Mouse (Mus musculus) hindbrain, embryonic 13.5 days (tissue): Measurements from ENCODE around the gene Gm4303. TPM values are rescaled to one million over a fixed set of nuclear protein-coding genes. Genes with fewer than 3 reads are reported as not detected.
"Not testable (repeated sequence)": the region's sequence is repeated elsewhere in the genome, so short reads cannot be mapped to it uniquely, and the experiment has no call there.

Source experiments
- ATAC-seq: fragments of 200-750 bp; cut with Nextera tagmentation; 2 replicates; pipeline ENCODE4 v1.8.0; 2017; ENCODE audit warnings: moderate TSS enrichment; ENCODE audit not compliant: low FRiP score
- H3K27ac ChIP-seq: fragments of 300-500 bp; sonication (generic); 2 replicates; pipeline ENCODE4 v1.5.1; 2015; ENCODE audit warnings: inconsistent platforms, mild to moderate bottlenecking, moderate library complexity
- H3K27me3 ChIP-seq: fragments of 300-500 bp; sonication (generic); 2 replicates; pipeline ENCODE4 v1.6.1; 2015; ENCODE audit warnings: mild to moderate bottlenecking, inconsistent platforms
- H3K36me3 ChIP-seq: fragments of 300-500 bp; sonication (generic); 2 replicates; pipeline ENCODE4 v1.6.1; 2015; ENCODE audit warnings: mild to moderate bottlenecking, inconsistent platforms
- H3K4me1 ChIP-seq: fragments of 300-500 bp; sonication (generic); replicated peaks from 2 replicates; pipeline ENCODE4 v1.6.1; 2015; ENCODE audit warnings: inconsistent platforms
- H3K4me2 ChIP-seq: fragments of 300-500 bp; sonication (generic); 2 replicates; pipeline ENCODE4 v1.6.1; 2015; ENCODE audit warnings: inconsistent platforms, mild to moderate bottlenecking, moderate library complexity
- H3K4me3 ChIP-seq: fragments of 300-500 bp; sonication (generic); 2 replicates; pipeline ENCODE4 v1.5.1; 2015; ENCODE audit warnings: mild to moderate bottlenecking, inconsistent platforms
- H3K9ac ChIP-seq: fragments of 300-500 bp; sonication (generic); 2 replicates; pipeline ENCODE4 v1.6.1; 2015; ENCODE audit warnings: mild to moderate bottlenecking, inconsistent platforms
- H3K9me3 ChIP-seq: fragments of 300-500 bp; sonication (generic); 2 replicates; pipeline ENCODE4 v1.6.1; 2016; ENCODE audit warnings: inconsistent platforms
- WGBS: fragments of 180-500 bp; shearing (Covaris S2); methylation state at CpG from one replicate; pipeline ENCODE4 v1.1.7; 2015; 5-methylcytosine and 5-hydroxymethylcytosine counted together
- polyA plus RNA-seq: library from polyadenylated mRNA; unstranded; fragments of >200 nt; fragmentation: Nextera tagmentation; extraction: Ambion mirVana; gene quantifications from 2 replicates; pipeline ENCODE4 v1.2.1, GENCODE M21; 2015

Gene Gm4303
- not detected in 2 replicates for polyA plus RNA-seq

GRCm38 (mm10) chr10:100345672-100346071 is at the start of gene Gm4303:
TSS of gene Gm4303 (plus strand) at chr10:100345972.
- not testable (repeated sequence) for H3K4me2 ChIP-seq, H3K4me1 ChIP-seq, H3K27ac ChIP-seq, H3K4me3 ChIP-seq, H3K9ac ChIP-seq, ATAC-seq, H3K9me3 ChIP-seq, H3K36me3 ChIP-seq, H3K27me3 ChIP-seq
- WGBS = no CpG with 5 or more reads among the region's 3 CpGs

DNA sequence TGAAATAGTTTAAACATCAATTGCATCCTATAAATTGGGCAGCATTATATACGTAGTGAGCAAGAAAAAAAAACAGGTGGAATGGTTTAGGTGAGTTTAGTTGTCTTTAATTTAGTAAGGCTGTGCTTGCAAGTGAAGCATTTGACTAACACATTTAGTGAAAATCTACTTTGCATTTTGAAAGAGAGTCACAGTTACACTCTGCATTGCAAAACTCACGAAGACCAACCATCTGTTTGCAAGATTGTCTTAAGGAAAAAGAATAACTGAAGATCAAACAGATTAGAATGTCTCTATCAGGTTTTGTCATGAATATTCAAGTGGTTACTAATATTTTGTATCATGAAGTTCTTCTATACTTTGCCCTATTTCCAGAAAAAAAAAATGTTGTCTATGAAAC is 49.7 kb upstream of the Gm4303 start:
- ATAC-seq = no peak

GRCm38 (mm10) chr10:100300106-100300505 is 45.7 kb upstream of the Gm4303 start:
- not testable (repeated sequence) for H3K4me2 ChIP-seq, H3K9me3 ChIP-seq, H3K4me1 ChIP-seq, H3K4me3 ChIP-seq, H3K27ac ChIP-seq, H3K27me3 ChIP-seq, H3K9ac ChIP-seq, ATAC-seq, H3K36me3 ChIP-seq

More for the DNA sequence above, 49.7 kb upstream of the Gm4303 start:
- H3K27ac ChIP-seq = no peak overlapping the region
- H3K4me3 ChIP-seq = no peak overlapping the region
- no peak overlapping the region for H3K4me2 ChIP-seq
- WGBS = 92% methylated on average over 2 of the region's 2 CpGs
- no peaks in the 10 kb centered on the region for H3K27me3 ChIP-seq
- no peaks in the 10 kb centered on the region for H3K9me3 ChIP-seq
- H3K9ac ChIP-seq = no peak overlapping the region
- H3K4me1 ChIP-seq = no peaks in the 10 kb centered on the region
- no peaks in the 10 kb centered on the region for H3K36me3 ChIP-seq

DNA sequence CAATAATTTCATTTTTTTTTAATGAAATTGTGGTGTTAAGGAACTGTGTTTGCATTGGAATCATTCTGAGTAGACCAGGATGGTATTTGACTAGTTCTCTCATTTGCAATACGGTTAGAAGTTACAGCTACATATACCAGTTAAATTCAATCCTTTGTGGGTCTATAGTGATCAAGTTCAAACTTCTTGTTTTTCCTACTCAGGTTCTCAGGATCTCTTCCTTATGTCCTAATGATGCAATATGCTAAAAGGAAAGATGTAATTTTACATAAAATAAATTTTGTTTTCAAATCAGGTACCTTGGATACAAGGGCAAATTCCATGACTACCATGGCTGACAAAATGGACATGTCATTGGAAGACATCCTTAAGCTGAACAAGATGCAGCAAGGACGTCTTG is 10.4 kb upstream of the Gm4303 start, which contains the start of gene Gm4301:
Gene Gm4301 (plus strand): TSS at position 301 of the 400 bp plus-strand sequence.
- ATAC-seq, H3K4me3 ChIP-seq, H3K9ac ChIP-seq, H3K36me3 ChIP-seq, H3K9me3 ChIP-seq, H3K4me1 ChIP-seq, H3K27me3 ChIP-seq, H3K4me2 ChIP-seq, H3K27ac ChIP-seq: not testable (repeated sequence)
- WGBS = no CpG with 5 or more reads among the region's 2 CpGs

GRCm38 (mm10) chr10:100340536-100340935 is 5.2 kb upstream of the Gm4303 start, which contains the start of gene Gm4302:
TSS of gene Gm4302 (plus strand) at chr10:100340836.
- H3K27ac ChIP-seq, H3K4me2 ChIP-seq, H3K9ac ChIP-seq, ATAC-seq, H3K36me3 ChIP-seq, H3K9me3 ChIP-seq, H3K4me1 ChIP-seq, H3K27me3 ChIP-seq, H3K4me3 ChIP-seq: not testable (repeated sequence)
- no CpG with 5 or more reads among the region's 3 CpGs for WGBS

- not testable (repeated sequence) for H3K4me1 ChIP-seq, ATAC-seq, H3K27ac ChIP-seq, H3K9me3 ChIP-seq, H3K4me3 ChIP-seq, H3K4me2 ChIP-seq, H3K9ac ChIP-seq, H3K36me3 ChIP-seq, H3K27me3 ChIP-seq
- no CpG with 5 or more reads among the region's 3 CpGs for WGBS
Observed at GRCm38 (mm10) chr10:100350793-100351192, 5.0 kb downstream of the Gm4303 start, which contains the start of gene Gm4305. TSS of gene Gm4305 (plus strand) at chr10:100351093.

DNA sequence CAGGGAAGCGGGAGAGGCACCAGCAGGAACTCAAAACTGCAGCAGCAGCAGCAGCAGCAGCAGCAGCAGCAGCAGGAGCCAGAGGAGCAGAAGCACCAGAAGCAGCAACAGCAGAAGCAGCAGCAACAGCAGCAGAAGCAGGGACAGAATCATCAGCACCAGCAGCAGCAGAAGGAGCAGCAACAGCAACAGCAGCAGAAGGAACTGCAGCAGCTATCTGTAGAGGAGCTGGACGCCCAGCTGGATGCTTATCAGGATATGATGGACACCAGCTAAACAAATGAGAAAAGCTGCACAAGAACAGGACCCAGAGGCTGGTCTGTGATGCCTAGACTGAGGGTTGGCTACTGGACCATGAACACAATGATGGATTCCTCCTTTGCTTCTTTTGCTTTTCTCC is 11.1 kb downstream of the Gm4303 start:
- H3K27me3 ChIP-seq, H3K4me3 ChIP-seq, H3K27ac ChIP-seq, ATAC-seq, H3K9ac ChIP-seq, H3K4me2 ChIP-seq, H3K9me3 ChIP-seq, H3K4me1 ChIP-seq, H3K36me3 ChIP-seq: not testable (repeated sequence)
- WGBS = 97% methylated on average over 2 of the region's 2 CpGs

- WGBS = no CpG with 5 or more reads among the region's 3 CpGs
- ATAC-seq, H3K9me3 ChIP-seq, H3K4me1 ChIP-seq, H3K27me3 ChIP-seq, H3K27ac ChIP-seq, H3K4me3 ChIP-seq, H3K9ac ChIP-seq, H3K36me3 ChIP-seq, H3K4me2 ChIP-seq: not testable (repeated sequence)
Observed at GRCm38 (mm10) chr10:100361038-100361437, 15.3 kb downstream of the Gm4303 start, which contains the start of gene Gm4307. TSS of gene Gm4307 (plus strand) at chr10:100361338.

DNA sequence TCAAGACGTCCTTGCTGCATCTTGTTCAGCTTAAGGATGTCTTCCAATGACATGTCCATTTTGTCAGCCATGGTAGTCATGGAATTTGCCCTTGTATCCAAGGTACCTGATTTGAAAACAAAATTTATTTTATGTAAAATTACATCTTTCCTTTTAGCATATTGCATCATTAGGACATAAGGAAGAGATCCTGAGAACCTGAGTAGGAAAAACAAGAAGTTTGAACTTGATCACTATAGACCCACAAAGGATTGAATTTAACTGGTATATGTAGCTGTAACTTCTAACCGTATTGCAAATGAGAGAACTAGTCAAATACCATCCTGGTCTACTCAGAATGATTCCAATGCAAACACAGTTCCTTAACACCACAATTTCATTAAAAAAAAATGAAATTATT is 36.7 kb downstream of the Gm4303 start, which contains the start of gene Gm4312:
Gene Gm4312 (minus strand): TSS at position 101 of the 400 bp plus-strand sequence.
- H3K36me3 ChIP-seq, H3K27ac ChIP-seq, H3K4me1 ChIP-seq, H3K27me3 ChIP-seq, H3K9me3 ChIP-seq, ATAC-seq, H3K4me3 ChIP-seq, H3K9ac ChIP-seq, H3K4me2 ChIP-seq: not testable (repeated sequence)
- WGBS = no CpG with 5 or more reads among the region's 2 CpGs

Other genes starting within 250 kb of the Gm4303 start
- gene Gm4301, start 10.3 kb upstream of the Gm4303 start, polyA plus RNA-seq = not detected in 2 replicates
- gene Gm4302, start 5.1 kb upstream of the Gm4303 start, polyA plus RNA-seq = not detected in 2 replicates
- gene Gm4305, start 5.1 kb downstream of the Gm4303 start, polyA plus RNA-seq = not detected in 2 replicates
- gene Gm4307, start 15.4 kb downstream of the Gm4303 start, polyA plus RNA-seq = not detected in 2 replicates
- not detected in 2 replicates for gene Gm4312, start 36.6 kb downstream of the Gm4303 start, polyA plus RNA-seq
- gene Tmtc3, start 141.4 kb downstream of the Gm4303 start, polyA plus RNA-seq = 9.5 and 11.8 TPM in 2 replicates
- gene Cep290, start 141.6 kb downstream of the Gm4303 start, polyA plus RNA-seq = 6.5 and 6.6 TPM in 2 replicates
- gene 4930430F08Rik, start 244.5 kb downstream of the Gm4303 start, polyA plus RNA-seq = 10.8 and 14.5 TPM in 2 replicates
- 0.14 TPM in 1 of 2 replicates, not detected in the other for gene 1700017N19Rik, start 244.5 kb downstream of the Gm4303 start, polyA plus RNA-seq